Mouse (Mus musculus): Measurements from ENCODE around the gene Nkx6-1.

Gene Nkx6-1

DNA sequence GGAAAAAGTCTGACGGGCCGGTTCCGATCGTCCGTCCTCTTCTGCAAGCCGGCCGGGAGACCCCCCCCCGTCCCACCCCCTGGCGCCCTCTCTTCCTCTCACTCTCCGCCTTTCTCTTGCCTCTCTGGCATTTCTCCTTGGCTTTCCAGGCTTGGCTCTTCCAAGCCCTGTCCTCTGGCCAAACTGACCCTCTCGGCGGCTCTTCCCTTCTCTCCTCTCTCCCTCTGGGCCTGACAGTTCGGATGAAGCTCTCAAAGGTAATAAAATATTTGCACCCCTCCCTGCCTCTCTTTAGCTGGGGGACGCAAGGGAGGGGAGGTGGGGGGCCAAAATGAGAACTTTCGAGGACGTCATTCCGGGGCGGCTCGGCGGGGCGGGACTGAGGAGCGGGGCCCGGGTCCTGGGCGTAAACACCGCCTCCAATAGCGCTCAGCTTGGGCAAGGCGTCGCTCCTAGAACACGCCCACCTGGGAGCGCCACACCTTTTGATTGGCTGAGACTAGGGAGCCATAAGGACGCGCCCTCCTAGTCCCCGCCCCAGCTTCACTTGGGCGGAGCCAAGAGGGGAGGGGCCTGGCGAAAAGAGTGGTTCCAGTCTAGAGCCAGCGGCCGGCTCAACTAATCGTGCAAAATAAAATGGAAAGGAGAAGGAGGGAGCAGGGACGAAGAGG is at the start of gene Nkx6-1:
Gene Nkx6-1 (minus strand): TSS at position 52 of the 671 bp plus-strand sequence.
- DNase-seq (ENCODE audit: low spot score in 2 of 2): no peak

DNA sequence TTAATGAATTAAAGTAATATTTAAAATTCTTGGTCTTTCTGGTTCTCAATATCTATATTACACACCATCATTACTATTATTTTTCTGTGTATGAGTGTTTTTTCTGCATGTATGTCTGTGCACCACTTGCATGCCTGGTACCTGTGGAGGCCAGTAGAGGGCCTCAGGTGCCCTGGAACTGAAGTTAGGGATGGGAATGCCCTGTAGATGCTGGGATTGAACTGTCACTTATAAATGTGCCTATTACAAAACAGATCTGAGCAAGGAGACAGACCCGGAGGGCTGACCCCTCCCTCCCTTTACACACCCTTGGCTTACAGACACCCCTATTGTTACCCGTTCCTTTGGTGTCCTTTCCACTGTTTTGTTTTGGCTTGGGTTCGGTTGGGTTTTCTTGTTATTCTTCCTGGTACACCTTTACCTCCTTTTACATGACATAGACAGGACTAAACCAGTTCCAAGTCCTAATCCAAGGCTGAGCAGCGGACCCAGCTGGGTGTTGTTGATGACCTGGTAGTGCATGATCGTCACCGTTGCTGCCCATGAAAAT is 48.3 kb upstream of the Nkx6-1 start:
- DNase-seq (ENCODE audit: low spot score in 2 of 2): no peak

DNA sequence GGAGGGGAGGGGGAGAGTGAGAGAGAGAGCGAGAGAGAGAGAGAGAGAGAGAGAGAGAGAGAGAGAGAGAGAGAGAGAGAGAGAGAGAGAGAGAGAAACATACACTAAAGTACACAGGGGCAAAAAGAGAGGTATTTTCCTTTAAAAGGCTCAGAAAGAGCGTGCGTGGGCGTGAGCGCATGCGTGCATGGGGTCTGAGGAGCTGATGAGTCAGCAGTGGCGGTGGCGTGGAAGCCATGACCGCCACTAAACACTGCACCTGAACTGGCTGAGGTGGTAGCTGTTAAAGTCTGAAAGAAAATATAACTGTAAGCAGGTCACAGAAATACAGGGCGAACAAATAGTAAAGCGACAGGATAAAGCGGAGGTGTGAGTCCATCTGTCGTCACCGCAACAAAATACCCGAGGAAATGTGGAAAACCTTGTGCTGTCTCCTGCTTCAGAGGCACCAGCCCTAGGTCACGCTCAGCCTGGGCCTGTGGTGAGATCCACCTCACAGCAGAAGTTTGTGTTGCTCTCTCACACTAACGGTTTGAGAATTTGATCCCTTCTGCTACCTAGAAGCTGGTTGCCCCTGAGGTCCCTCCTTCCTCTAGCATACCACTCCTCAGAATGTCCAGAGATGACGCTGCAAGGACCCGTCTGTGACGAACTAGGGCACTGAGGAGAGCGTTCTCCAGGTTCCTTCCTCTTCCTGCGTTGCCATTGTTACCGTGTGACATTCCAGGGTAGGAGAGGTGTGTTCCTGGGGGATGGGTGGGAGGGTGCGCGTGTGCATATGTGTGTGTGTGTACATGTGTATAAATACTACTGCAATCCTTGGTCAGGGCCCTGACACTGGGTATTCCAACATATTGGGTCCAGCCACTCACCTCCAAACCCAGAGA is 38.8 kb upstream of the Nkx6-1 start:
- no peak for DNase-seq (ENCODE audit: low spot score in 2 of 2)

GRCm38 (mm10) chr5:101702636-101703035 is 37.8 kb upstream of the Nkx6-1 start:
- DNase-seq (ENCODE audit: low spot score in 2 of 2): no peak

DNA sequence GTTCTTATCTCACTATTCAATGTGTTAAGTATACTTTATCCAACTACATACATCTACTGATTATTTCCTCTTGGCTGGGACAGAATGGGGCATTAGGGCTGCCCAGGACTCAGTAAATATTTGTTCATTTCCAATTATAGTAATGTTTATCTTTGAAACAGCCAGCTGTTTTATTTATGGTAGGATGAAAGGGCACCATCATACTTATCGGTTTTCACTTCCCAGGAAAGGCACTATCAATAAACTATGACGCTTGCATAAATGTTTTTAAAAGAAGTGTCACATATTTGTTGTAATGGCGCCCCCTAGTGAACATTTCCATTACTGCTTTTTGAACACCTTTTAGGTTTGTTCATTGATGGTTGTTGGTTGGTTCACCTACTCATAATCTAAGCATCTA is 35.8 kb upstream of the Nkx6-1 start:
- DNase-seq (ENCODE audit: low spot score in 2 of 2): no peak

GRCm38 (mm10) chr5:101688581-101688980 is 23.8 kb upstream of the Nkx6-1 start:
- no peak for DNase-seq (ENCODE audit: low spot score in 2 of 2)

- DNase-seq (ENCODE audit: low spot score in 2 of 2): no peak
Measured at GRCm38 (mm10) chr5:101683340-101683739, 18.5 kb upstream of the Nkx6-1 start.

DNA sequence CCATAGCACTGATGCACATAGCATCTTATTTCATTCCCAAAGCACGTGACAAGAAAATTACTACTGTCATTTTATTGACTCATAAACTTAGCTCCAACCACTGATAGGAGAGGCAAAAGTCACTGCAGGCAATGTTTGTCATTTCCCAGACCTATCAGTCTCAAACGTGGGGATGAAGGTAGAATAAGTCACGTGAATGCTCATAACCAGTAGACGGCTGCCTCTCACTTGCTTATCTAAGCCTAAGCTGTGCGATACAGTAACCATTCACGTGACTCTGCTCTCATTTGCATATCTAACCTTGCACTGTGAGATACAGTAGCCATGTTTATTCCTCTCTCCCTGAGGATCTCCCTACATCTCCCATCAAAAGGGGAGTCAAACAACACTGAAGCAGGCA is 15.5 kb upstream of the Nkx6-1 start:
- DNase-seq (ENCODE audit: low spot score in 2 of 2): no peak

- no peak for DNase-seq (ENCODE audit: low spot score in 2 of 2)
Measured at GRCm38 (mm10) chr5:101669381-101669780, 4.6 kb upstream of the Nkx6-1 start.

DNA sequence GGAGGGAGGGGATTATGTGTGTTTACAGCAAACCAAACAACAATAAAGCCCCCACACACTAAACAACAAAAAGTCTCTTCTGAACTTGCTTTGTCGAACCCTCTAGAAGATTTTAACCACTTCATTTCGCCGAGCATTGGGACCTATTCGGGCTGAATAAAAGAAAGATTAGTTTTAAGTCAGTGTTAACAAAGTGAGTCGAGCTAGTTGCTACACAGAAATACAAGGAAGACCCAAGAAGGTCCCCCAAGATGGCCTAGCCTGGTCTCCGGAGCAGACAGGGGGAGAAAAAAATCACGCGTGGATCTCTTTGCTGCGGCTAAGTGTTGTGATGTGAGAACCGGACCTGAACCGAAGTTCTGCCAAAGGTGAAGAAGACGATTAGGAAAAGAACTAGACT is 3.7 kb upstream of the Nkx6-1 start:
- DNase-seq (ENCODE audit: low spot score in 2 of 2): no peak

DNA sequence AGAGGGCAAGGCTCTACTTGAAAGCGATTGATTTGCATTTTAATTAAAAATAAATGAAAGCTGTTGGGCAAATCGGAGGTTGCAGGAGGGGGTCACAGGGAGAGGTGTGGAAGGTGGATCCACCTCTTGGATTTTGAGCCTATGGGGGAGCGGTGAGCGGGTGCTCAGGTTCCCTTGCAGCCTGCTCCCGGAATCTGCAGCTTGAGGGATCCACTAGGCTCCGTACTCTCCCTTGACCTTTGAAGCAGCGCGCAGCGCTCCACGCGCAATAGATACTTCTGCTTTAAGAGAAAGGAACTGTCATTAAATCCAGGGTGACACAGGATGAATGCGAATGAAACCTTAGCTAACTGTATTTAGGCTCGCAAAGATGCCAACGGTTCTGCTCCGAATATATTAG is 3.2 kb upstream of the Nkx6-1 start:
- no peak for DNase-seq (ENCODE audit: low spot score in 2 of 2)

DNA sequence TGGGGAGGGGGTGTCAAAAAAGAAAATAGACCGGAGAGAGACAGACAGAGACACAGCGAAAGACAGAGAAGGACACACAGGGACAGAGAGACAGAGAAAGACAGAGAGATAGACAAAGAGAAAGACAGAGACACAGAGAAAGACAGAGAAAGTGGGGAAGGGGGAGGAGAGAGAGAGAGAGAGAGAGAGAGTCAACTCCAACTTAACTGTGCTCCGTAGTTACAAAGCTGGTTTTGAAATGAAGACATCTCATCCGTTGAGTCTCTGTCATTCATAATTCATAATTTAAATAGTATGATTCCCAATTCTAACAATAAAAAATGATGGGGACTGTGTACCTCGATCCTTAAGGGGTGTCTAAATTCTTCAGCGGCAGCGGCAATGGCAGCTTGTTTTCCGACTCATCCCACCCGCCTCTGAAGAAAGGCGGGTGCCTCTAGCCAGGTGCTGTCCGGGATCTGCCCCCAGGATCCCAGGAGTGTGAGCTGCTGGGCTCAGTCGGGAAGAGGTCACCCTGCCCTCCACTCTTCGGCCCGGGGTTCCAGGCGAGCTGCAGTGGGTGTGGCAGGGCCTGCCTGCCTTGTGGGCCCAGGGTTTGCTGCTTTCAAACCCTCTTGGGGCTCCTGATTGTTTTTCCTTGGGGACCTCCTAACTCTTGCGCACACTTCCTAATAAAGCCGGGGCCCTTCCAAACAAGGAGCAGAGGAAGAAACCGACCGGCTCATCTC is 2.6 kb upstream of the Nkx6-1 start:
- DNase-seq (ENCODE audit: low spot score in 2 of 2): no peak

GRCm38 (mm10) chr5:101666713-101667112 is 1.9 kb upstream of the Nkx6-1 start:
- no peak for DNase-seq (ENCODE audit: low spot score in 2 of 2)

DNA sequence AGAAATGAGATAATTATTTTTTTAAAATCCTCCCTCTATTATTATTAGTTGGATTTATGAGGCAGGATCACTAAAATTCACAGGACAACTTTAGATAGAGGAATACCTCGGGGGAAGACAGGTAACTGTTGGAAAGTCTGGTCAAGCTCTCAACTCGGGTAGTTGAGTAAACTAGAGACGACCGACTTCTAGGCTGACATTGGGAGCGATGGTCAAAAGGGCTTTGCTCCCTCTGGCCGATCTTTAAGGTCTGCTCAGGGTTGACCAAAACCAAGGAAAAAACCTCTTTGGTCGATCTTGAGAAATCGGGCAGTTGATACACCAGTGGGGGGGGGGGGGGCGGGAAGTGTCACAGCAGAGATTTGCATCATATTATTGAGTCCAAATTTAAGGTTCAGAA is 1.3 kb upstream of the Nkx6-1 start:
- DNase-seq (ENCODE audit: low spot score in 2 of 2): no peak

- DNase-seq (ENCODE audit: low spot score in 2 of 2): no peak
Measured at GRCm38 (mm10) chr5:101664423-101664921, 324 bp downstream of the Nkx6-1 start.

- no peak for DNase-seq (ENCODE audit: low spot score in 2 of 2)
Measured at GRCm38 (mm10) chr5:101663621-101664422, 974 bp downstream of the Nkx6-1 start.

GRCm38 (mm10) chr5:101663176-101663575 is 1.6 kb downstream of the Nkx6-1 start:
- no peak for DNase-seq (ENCODE audit: low spot score in 2 of 2)

DNA sequence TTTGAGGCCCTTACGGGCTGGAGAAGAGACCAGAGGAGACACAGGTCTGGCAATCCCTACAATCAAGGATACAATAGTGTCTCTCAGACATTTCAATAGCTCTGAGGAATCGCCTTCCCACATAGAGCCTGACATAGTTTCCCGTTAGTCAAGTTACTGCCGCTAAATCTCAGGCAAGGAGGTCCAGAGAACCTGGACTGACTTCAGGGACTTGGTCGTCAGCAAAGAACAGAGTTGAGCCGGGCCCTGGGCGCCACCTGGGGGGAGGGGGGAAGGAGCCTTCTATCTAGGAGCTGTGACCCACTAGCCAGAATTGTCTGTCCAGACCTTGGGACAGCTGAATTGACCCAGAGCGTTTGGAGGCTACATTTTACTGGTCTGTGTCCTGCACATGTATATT is 2.3 kb downstream of the Nkx6-1 start:
- DNase-seq (ENCODE audit: low spot score in 2 of 2): no peak

DNA sequence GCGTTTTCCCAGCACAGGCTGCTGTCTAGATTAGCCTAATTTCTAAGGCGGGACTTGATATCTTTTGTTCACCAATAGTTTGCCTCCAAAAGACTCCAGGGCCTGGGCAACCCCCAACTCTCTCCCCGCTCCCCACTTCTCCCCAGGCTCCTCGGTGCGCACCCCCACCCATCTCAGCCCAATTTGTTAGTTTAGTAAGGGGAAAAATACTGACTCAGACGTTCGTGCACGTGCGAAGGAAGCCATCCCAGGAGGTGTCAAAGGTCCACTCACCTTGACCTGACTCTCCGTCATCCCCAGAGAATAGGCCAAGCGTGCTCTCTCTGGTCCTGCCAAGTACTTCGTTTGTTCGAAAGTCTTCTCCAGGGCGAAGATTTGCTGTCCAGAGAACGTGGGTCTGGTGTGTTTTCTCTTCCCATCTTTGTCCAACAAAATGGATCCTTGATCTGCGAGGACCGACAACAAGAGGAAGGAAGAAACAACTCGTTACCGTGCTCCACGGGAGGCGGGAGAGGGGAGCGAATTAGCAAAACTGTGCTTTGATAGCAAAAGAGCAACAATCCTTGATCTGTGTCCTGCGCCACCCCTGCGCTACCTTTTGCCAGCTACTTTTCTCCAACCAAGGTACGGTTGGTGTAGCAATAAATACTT is 3.1 kb downstream of the Nkx6-1 start:
- DNase-seq (ENCODE audit: low spot score in 2 of 2): no peak

GRCm38 (mm10) chr5:101660666-101661065 is 4.1 kb downstream of the Nkx6-1 start:
- DNase-seq (ENCODE audit: low spot score in 2 of 2): no peak

Measured in spleen, postnatal 14 days (tissue).